Mouse (Mus musculus) stomach, embryonic 16.5 days (tissue): ENCODE results near the gene Apex2. TPM values are rescaled to one million over a fixed set of nuclear protein-coding genes. Genes with fewer than 3 reads are reported as not detected.
A peak's percentile ranks its signal among the peaks of the same experiment; 100 is the strongest.

Experiments
- ATAC-seq: fragments of 200-750 bp; cut with Nextera tagmentation; 2 replicates; pipeline ENCODE4 v1.8.0; 2017; ENCODE audit warnings: moderate number of reproducible peaks, moderate TSS enrichment; ENCODE audit not compliant: insufficient read depth, low FRiP score
- H3K27ac ChIP-seq: fragments of 300-500 bp; sonication (generic); 2 replicates; pipeline ENCODE4 v1.5.1; 2014; ENCODE audit warnings: low read length
- H3K27me3 ChIP-seq: fragments of 300-500 bp; sonication (generic); 2 replicates; pipeline ENCODE4 v1.6.1; 2014; ENCODE audit warnings: low read length, control low read depth, mixed read lengths; ENCODE audit not compliant: control insufficient read depth, insufficient read depth
- H3K36me3 ChIP-seq: fragments of 300-500 bp; sonication (generic); 2 replicates; pipeline ENCODE4 v1.6.1; 2014; ENCODE audit warnings: low read length; ENCODE audit not compliant: control insufficient read depth, insufficient read depth
- H3K4me1 ChIP-seq: fragments of 300-500 bp; sonication (generic); 2 replicates; pipeline ENCODE4 v1.6.1; 2014; ENCODE audit warnings: low read length, control low read depth, mixed read lengths; ENCODE audit not compliant: control insufficient read depth, insufficient read depth
- H3K4me2 ChIP-seq: fragments of 300-500 bp; sonication (generic); 2 replicates; pipeline ENCODE4 v1.6.1; 2014; ENCODE audit warnings: low read depth, low read length, mixed read lengths
- H3K4me3 ChIP-seq: fragments of 300-500 bp; sonication (generic); replicated peaks from 2 replicates; pipeline ENCODE4 v1.5.1; 2014; ENCODE audit warnings: mild to moderate bottlenecking, low read length
- H3K9ac ChIP-seq: fragments of 300-500 bp; sonication (generic); 2 replicates; pipeline ENCODE4 v1.6.1; 2014; ENCODE audit warnings: low read length
- H3K9me3 ChIP-seq: fragments of 300-500 bp; sonication (generic); replicated peaks from 2 replicates; pipeline ENCODE4 v1.6.1; 2016; ENCODE audit warnings: low read length, control low read depth; ENCODE audit not compliant: control insufficient read depth
- WGBS: fragments of 180-500 bp; shearing (Covaris S2); extraction: QIAGEN DNeasy Blood & Tissue Kit; methylation state at CpG from one replicate; pipeline ENCODE4 v1.1.7; 2014; 5-methylcytosine and 5-hydroxymethylcytosine counted together
- polyA plus RNA-seq: library from polyadenylated mRNA; unstranded; fragments of >200 nt; fragmentation: Nextera tagmentation; extraction: Ambion mirVana; gene quantifications from 2 replicates; pipeline ENCODE4 v1.2.1, GENCODE M21; 2015

The Apex2 gene
- polyA plus RNA-seq, 1 experiment from 2014 or later, result 14.6 TPM

DNA sequence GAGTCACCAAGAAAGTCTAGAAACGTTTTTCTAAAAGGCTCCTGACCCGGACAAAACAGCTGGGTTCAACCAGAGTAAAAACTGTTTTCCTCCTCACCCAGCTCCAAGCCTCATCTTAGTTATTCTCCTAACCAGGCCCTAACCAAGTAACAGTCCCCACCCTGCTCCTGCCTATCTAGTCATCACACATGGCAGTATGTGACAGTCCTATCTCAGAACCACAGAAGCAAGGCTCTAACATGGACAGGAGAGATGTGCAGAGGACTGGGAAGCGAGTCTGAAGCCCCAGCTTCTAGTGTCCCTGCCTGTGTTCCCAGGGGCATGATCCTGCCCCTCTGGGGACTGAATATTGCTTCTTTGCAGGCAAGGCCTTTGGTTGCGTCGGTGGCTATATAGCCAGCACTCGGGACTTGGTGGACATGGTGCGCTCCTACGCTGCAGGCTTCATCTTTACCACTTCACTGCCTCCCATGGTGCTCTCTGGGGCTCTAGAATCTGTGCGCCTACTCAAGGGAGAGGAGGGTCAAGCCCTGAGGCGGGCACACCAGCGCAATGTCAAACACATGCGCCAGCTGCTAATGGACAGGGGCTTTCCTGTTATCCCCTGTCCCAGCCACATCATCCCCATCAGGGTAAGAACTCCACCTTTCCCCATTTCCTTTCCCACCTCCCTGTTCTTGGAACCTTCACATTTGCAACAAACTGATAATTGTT is 24.9 kb downstream of the Apex2 start:
- Histone ChIP-seq H3K9ac (no peak overlapping the region), H3K4me2 (no peak overlapping the region), H3K36me3 (no peaks in the 10 kb centered on the region), H3K9me3 (no peaks in the 10 kb centered on the region), H3K27me3 (no peaks in the 10 kb centered on the region; the same call in 1 of the 2 replicates), H3K4me3 (no peak overlapping the region), H3K4me1 (no peaks in the 10 kb centered on the region), H3K27ac (no peak overlapping the region)
- no peak for ATAC-seq
- 80% methylated on average over 12 of the region's 12 CpGs for WGBS

- Histone ChIP-seq H3K4me3 (no peak overlapping the region), H3K27ac (no peak overlapping the region), H3K27me3 (no peaks in the 10 kb centered on the region), H3K36me3 (no peaks in the 10 kb centered on the region), H3K4me2 (no peak overlapping the region), H3K9me3 (no peaks in the 10 kb centered on the region), H3K9ac (no peak overlapping the region), H3K4me1 (no peaks in the 10 kb centered on the region)
- WGBS, result 89% methylated on average over 3 of the region's 3 CpGs
- ATAC-seq, result no peak
Observed at GRCm38 (mm10) chrX:150554032-150554431, 35.6 kb downstream of the Apex2 start.

- 91% methylated on average over 2 of the region's 2 CpGs for WGBS
- Histone ChIP-seq H3K4me3 (no peak overlapping the region), H3K9ac (no peak overlapping the region), H3K4me2 (no peak overlapping the region), H3K36me3 (no peaks in the 10 kb centered on the region), H3K27ac (no peak overlapping the region), H3K27me3 (no peaks in the 10 kb centered on the region; the same call in 1 of the 2 replicates), H3K4me1 (no peaks in the 10 kb centered on the region), H3K9me3 (no peaks in the 10 kb centered on the region)
- no peak for ATAC-seq
Observed at GRCm38 (mm10) chrX:150551986-150552385, 37.7 kb downstream of the Apex2 start.

DNA sequence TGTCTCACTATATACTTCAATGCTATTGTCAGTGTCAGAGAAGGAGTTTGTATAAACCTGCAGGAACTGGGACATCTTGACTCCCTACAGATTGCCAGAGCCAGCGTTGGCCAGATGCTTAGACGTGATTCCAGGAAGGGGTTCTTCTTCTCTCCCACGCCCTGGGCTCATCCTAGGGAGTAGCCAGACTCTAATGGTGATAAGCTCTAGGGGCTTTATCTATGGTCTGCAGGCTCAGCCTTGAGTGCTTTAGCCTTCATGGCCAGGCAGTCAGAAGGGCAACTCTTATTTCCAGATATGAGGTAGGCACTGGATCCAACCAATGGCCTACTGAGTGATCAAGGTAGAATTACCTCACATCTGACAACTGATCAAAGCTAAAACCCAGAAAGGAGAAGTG is 40.0 kb downstream of the Apex2 start:
- no peak overlapping the region for H3K4me3 ChIP-seq
- peak; percentile 58; the same call in 1 of the 2 replicates for ATAC-seq
- no peaks in the 10 kb centered on the region; the same call in 1 of the 2 replicates for H3K27me3 ChIP-seq
- no peaks in the 10 kb centered on the region for H3K36me3 ChIP-seq
- H3K4me1 ChIP-seq, result no peaks in the 10 kb centered on the region
- WGBS, result 78% methylated on average over 3 of the region's 3 CpGs
- no peaks in the 10 kb centered on the region for H3K9me3 ChIP-seq
- no peak overlapping the region for H3K4me2 ChIP-seq
- H3K27ac ChIP-seq, result no peak overlapping the region
- no peak overlapping the region for H3K9ac ChIP-seq

DNA sequence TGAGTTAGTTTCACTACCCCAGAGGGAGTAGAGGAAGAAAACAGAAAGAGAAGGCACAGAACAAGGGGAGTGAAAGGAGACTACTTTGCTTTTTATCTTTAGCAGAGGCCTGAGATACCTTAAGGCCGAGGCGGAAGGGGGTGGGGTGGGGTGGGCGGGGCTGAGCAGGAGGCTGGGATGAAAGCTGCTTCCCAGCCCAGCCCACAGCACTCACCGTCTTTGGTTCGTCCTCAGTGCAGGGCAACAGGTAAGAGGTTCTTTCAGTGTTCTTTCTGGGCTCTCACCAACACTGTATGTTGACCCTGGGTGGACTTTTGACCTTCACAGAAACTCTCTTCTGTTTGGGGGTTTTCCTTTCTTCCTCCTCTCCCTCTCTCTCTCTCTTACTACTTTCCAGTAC is 42.4 kb downstream of the Apex2 start, which contains the start of gene Alas2:
Gene Alas2, plus strand, starts transcription at position 137 of the 400 bp plus-strand sequence.
- no peak within 1 kb of the TSS for H3K4me3 ChIP-seq
- no peaks in the 10 kb centered on the region for H3K4me1 ChIP-seq
- H3K27me3 ChIP-seq, result no peaks in the 10 kb centered on the region; the same call in 1 of the 2 replicates
- H3K4me2 ChIP-seq, result no peak within 1 kb of the TSS
- H3K36me3 ChIP-seq, result no peaks in the 10 kb centered on the region
- ATAC-seq, result no peak
- WGBS, result 6% methylated on average over 2 of the region's 5 CpGs
- no peak within 1 kb of the TSS for H3K9ac ChIP-seq
- H3K9me3 ChIP-seq, result no peaks in the 10 kb centered on the region
- no peak within 1 kb of the TSS for H3K27ac ChIP-seq

- ATAC-seq, result no peak
- Histone ChIP-seq H3K9me3 (no peaks in the 10 kb centered on the region), H3K4me2 (no peak overlapping the region), H3K27ac (no peak overlapping the region), H3K9ac (no peak overlapping the region), H3K4me3 (no peak overlapping the region), H3K27me3 (no peaks in the 10 kb centered on the region), H3K4me1 (no peaks in the 10 kb centered on the region), H3K36me3 (no peaks in the 10 kb centered on the region)
Observed at GRCm38 (mm10) chrX:150541684-150542083, 48.0 kb downstream of the Apex2 start.

- no peak for ATAC-seq
- H3K36me3 ChIP-seq, result no peaks in the 10 kb centered on the region
- H3K27ac ChIP-seq, result no peak overlapping the region
- H3K4me2 ChIP-seq, result no peak overlapping the region
- 86% methylated on average over 2 of the region's 2 CpGs for WGBS
- H3K4me1 ChIP-seq, result no peaks in the 10 kb centered on the region
- H3K27me3 ChIP-seq, result no peaks in the 10 kb centered on the region
- no peak overlapping the region for H3K9ac ChIP-seq
- H3K4me3 ChIP-seq, result no peak overlapping the region
- H3K9me3 ChIP-seq, result no peaks in the 10 kb centered on the region
Observed at GRCm38 (mm10) chrX:150540111-150540510, 49.6 kb downstream of the Apex2 start.

DNA sequence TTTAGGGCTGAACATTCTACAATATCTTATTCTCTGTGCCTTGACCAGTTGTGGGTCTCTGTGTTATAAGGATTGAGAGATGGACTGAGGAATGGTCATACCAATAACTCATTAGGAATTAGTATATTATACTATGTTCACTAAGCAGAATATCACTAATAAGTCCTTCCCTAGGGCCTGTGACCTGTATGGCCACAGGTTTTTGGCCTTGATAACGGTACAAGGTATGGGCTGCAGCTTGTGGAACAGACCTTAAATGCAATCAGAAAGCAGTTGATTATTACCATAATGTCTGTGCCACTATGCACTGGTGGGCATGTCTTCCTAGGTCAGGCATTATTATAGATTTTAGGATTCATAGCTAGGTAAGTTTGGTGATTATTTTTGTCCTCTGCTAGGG is 73.2 kb downstream of the Apex2 start:
- H3K36me3 ChIP-seq, result no peaks in the 10 kb centered on the region
- H3K27me3 ChIP-seq, result no peaks in the 10 kb centered on the region
- H3K4me1 ChIP-seq, result no peaks in the 10 kb centered on the region
- no peak overlapping the region for H3K9ac ChIP-seq
- no peak overlapping the region for H3K27ac ChIP-seq
- H3K4me3 ChIP-seq, result no peak overlapping the region
- 82% methylated on average over 1 of the region's 1 CpGs for WGBS
- H3K4me2 ChIP-seq, result no peak overlapping the region
- no peak for ATAC-seq
- H3K9me3 ChIP-seq, result no peaks in the 10 kb centered on the region

DNA sequence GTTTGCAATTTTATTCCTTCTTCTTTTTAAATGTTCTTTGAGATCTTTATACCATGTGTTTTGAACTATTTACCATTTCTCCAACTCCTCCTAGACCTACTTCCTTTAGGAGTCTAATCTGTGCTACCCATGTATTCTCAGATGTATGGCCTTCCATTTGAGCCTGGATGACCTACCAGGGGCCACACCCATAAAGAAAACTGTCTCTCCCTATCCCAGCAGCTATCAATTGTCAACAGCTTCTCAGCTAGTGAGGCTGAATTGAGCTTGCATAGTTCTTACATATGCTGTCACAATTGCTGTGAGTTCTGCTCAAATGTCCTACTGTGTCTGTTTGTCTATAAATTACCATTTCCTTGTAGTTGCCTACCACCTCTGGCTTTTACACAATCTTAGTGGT is 73.7 kb downstream of the Apex2 start:
- no peak for ATAC-seq
- no peaks in the 10 kb centered on the region for H3K36me3 ChIP-seq
- no peak overlapping the region for H3K4me2 ChIP-seq
- H3K4me3 ChIP-seq, result no peak overlapping the region
- no peaks in the 10 kb centered on the region for H3K4me1 ChIP-seq
- no peaks in the 10 kb centered on the region for H3K9me3 ChIP-seq
- H3K27ac ChIP-seq, result no peak overlapping the region
- no peak overlapping the region for H3K9ac ChIP-seq
- no peaks in the 10 kb centered on the region for H3K27me3 ChIP-seq
